Mouse (Mus musculus) stomach, postnatal 0 days (tissue): ENCODE measurements around the gene Nubp2.

Experiments used
- CTCF ChIP-seq: IDR thresholded peaks from 2 replicates; pipeline ENCODE4 v1.5.1; 2016; ENCODE audit warnings: antibody characterized with exemption, low read depth, mild to moderate bottlenecking, moderate library complexity
- EP300 ChIP-seq: optimal IDR thresholded peaks from 2 replicates; pipeline ENCODE3; 2016; ENCODE audit warnings: antibody characterized with exemption

GRCm38 (mm10) chr17:24857831-24858470 is 28.2 kb downstream of the Nubp2 start:
- TF ChIP-seq CTCF (no peak), EP300 (no peak)
